Mouse (Mus musculus) small intestine, adult 2 months (tissue): ENCODE measurements at regions not wholly inside any gene's neighbourhood (a gene's known extent, or its start where the extent isn't known, plus 50 kb on each side); places are given as distances from the start of the nearest gene placed in this dataset.

Source experiments
- CTCF ChIP-seq: fragments of 200-500 bp; IDR thresholded peaks from 2 replicates; pipeline ENCODE4 v1.5.1; 2012; ENCODE audit warnings: low read depth, mild to moderate bottlenecking, control low read depth, inconsistent platforms, low read length, moderate library complexity, mixed read lengths; ENCODE audit not compliant: insufficient replicate concordance, insufficient read length; ENCODE audit errors: extremely low read depth
- POLR2A ChIP-seq: fragments of 200-500 bp; IDR thresholded peaks from 2 replicates; pipeline ENCODE4 v1.6.1; 2012; ENCODE audit warnings: low read depth, mild to moderate bottlenecking, control low read depth, inconsistent platforms, low read length, moderate library complexity

- no peak for TF ChIP-seq POLR2A
- TF ChIP-seq CTCF = no peak
Measured at GRCm38 (mm10) chr4:131208637-131209036, 264.5 kb downstream of the Matn1 start.
